Mouse (Mus musculus) heart, postnatal 14 days (tissue): Measurements from ENCODE around the gene Phpt1. TPM values are rescaled to one million over a fixed set of nuclear protein-coding genes. Genes with fewer than 3 reads are reported as not detected.
"Not testable (repeated sequence)": the region's sequence is repeated elsewhere in the genome, so short reads cannot be mapped to it uniquely, and the experiment has no call there.

ENCODE experiments used
- DNase-seq, 2 experiments: peaks; one replicate each; pipeline ENCODE4 v3.0.0; 2021 to 2022
- intact Hi-C: fragments of 180-260 bp; cut with DNase I; formaldehyde crosslinking; loops from one replicate; pipeline ENCODE4 v1.15.1; 2025
- total RNA-seq, 2 experiments: library from RNA; stranded (reverse); gene quantifications; 2 replicates each; pipeline ENCODE4 v1.2.3; 2021

The Phpt1 gene
- total RNA-seq, 2 experiments from 2014 or later: 75.4 to 76.0 TPM

GRCm38 (mm10) chr2:25566558-25566957 is 8.5 kb downstream of the Phpt1 start:
- DNase-seq: no peak
- intact Hi-C loops: no loop called here

- intact Hi-C loops: no loop called here
- DNase-seq: no peak
Observed at GRCm38 (mm10) chr2:25565741-25566140, 9.3 kb downstream of the Phpt1 start.

GRCm38 (mm10) chr2:25561946-25562345 is 13.1 kb downstream of the Phpt1 start:
- no peak for DNase-seq
- intact Hi-C loops: no loop called here

GRCm38 (mm10) chr2:25560551-25560950 is 14.5 kb downstream of the Phpt1 start:
- DNase-seq: no peak
- intact Hi-C loops: no loop called here

- no peak for DNase-seq
- intact Hi-C loops: no loop called here
Observed at GRCm38 (mm10) chr2:25558774-25559173, 16.2 kb downstream of the Phpt1 start.

- no peak for DNase-seq
- intact Hi-C loops: no loop called here
Observed at GRCm38 (mm10) chr2:25557964-25558360, 17.1 kb downstream of the Phpt1 start.

GRCm38 (mm10) chr2:25557221-25557963 is 17.6 kb downstream of the Phpt1 start, which contains the start of gene Edf1:
Gene Edf1, plus strand, starts transcription at chr2:25557847.
- peak; percentile 96 to 97 for DNase-seq
- intact Hi-C loops: no loop called here

GRCm38 (mm10) chr2:25556296-25556695 is 18.7 kb downstream of the Phpt1 start:
- intact Hi-C loops: no loop called here
- no peak for DNase-seq

- DNase-seq, intact Hi-C loops: not testable (repeated sequence)
Observed at GRCm38 (mm10) chr2:25555479-25555878, 19.5 kb downstream of the Phpt1 start.

GRCm38 (mm10) chr2:25553171-25553786 is 21.7 kb downstream of the Phpt1 start:
- intact Hi-C loops: loop anchor here (5.0 kb wide), 1 partner anchor 131 kb away; the partner anchor contains the start of gene Fut7

GRCm38 (mm10) chr2:25551186-25551585 is 23.8 kb downstream of the Phpt1 start:
- intact Hi-C loops: loop anchor here (2.0 to 5.0 kb wide), 2 partner anchors 40 to 129 kb away; partner anchors contain the start of gene Fut7

More at GRCm38 (mm10) chr2:25553171-25553786, 21.7 kb downstream of the Phpt1 start:
- not testable (repeated sequence) for DNase-seq

GRCm38 (mm10) chr2:25549021-25549991 is 25.7 kb downstream of the Phpt1 start:
- intact Hi-C loops: no loop called here
- no peak for DNase-seq

More at GRCm38 (mm10) chr2:25551186-25551585, 23.8 kb downstream of the Phpt1 start:
- peak; percentile 31 to 65 for DNase-seq

GRCm38 (mm10) chr2:25546811-25547491 is 28.1 kb downstream of the Phpt1 start, which contains the start of gene Traf2:
Gene Traf2, minus strand, starts transcription at chr2:25546940.
- intact Hi-C loops: no loop called here
- DNase-seq: peak; percentile 98 to 99

GRCm38 (mm10) chr2:25545996-25546810 is 28.8 kb downstream of the Phpt1 start:
- intact Hi-C loops: no loop called here
- DNase-seq: peak in 1 of 2 experiments; percentile 86

GRCm38 (mm10) chr2:25541644-25542367 is 33.2 kb downstream of the Phpt1 start:
- no peak for DNase-seq
- intact Hi-C loops: no loop called here

- DNase-seq: no peak
- intact Hi-C loops: no loop called here
Observed at GRCm38 (mm10) chr2:25540541-25540948, 34.5 kb downstream of the Phpt1 start.

GRCm38 (mm10) chr2:25536531-25536930 is 38.5 kb downstream of the Phpt1 start:
- intact Hi-C loops: no loop called here
- DNase-seq: no peak

GRCm38 (mm10) chr2:25534866-25535182 is 40.2 kb downstream of the Phpt1 start:
- intact Hi-C loops: no loop called here
- DNase-seq: no peak
